Mouse (Mus musculus) cerebellum, adult 18-20 months (tissue): ENCODE data around the gene Xlr5a.
A peak's percentile ranks its signal among the peaks of the same experiment; 100 is the strongest.
"Not testable (repeated sequence)": the region's sequence is repeated elsewhere in the genome, so short reads cannot be mapped to it uniquely, and the experiment has no call there.

Source experiments
- DNase-seq, 2 experiments: peaks; one replicate each; pipeline ENCODE4 v3.0.0; 2021

The Xlr5a gene

GRCm38 (mm10) chrX:73143218-73143618 is 149.6 kb downstream of the Xlr5a start:
- DNase-seq: not testable (repeated sequence)

DNA sequence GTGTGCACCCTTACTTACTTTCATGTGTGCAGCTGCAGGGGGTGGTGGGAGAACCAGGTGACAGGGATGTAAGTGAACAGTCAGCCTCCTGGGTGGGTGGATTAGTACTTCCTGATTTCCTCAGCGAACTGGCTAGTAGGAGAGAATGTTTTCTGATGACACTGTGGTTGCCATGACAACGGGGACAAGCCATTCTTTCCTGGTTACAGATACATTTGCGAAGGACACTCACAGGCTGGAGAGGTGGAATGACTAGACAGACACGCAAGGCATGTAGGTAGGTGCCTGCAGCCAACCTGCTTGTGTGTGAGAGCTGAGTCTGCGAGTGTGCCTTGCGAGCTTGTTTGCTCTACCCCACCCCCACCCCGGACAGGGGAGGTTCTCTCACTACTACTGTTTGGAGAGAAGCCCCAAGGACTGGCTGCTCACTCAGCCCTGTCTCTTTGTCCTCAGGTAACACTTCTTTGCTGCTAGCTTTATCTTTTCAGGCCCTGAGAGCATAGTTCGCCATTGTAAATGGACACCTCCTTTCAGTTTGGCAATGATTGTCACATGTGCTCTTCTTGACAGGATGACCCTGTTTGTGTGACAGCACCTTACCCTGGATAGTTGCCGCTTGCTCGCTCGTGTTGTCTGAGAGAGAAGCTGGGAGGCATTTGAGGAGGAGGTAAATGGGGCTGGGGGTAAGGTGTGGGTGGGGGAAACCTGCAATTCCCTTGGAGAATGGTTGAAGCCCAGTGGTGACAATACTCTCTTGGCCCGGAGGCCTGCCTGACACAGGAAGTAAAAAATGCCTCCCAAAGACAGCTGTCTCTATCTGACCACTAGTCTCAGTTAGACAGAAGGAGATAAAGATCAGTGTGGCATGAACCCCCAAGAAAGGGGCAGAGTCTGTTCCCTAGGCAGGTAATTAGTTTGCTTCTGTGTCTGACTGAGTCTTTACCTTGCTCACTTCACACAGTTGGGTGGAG is 169.6 kb downstream of the Xlr5a start:
- DNase-seq: not testable (repeated sequence)

- DNase-seq: not testable (repeated sequence)
Measured at GRCm38 (mm10) chrX:73116747-73117146, 176.0 kb downstream of the Xlr5a start, which contains the start of gene Gm14685. Gene Gm14685 (plus strand): TSS chrX:73117047.

- peak in 1 of 2 experiments; percentile 5 for DNase-seq
Measured at GRCm38 (mm10) chrX:73096941-73097508, 195.8 kb downstream of the Xlr5a start, which contains the start of gene Xlr3a. Gene Xlr3a (minus strand): TSS chrX:73097095.

DNA sequence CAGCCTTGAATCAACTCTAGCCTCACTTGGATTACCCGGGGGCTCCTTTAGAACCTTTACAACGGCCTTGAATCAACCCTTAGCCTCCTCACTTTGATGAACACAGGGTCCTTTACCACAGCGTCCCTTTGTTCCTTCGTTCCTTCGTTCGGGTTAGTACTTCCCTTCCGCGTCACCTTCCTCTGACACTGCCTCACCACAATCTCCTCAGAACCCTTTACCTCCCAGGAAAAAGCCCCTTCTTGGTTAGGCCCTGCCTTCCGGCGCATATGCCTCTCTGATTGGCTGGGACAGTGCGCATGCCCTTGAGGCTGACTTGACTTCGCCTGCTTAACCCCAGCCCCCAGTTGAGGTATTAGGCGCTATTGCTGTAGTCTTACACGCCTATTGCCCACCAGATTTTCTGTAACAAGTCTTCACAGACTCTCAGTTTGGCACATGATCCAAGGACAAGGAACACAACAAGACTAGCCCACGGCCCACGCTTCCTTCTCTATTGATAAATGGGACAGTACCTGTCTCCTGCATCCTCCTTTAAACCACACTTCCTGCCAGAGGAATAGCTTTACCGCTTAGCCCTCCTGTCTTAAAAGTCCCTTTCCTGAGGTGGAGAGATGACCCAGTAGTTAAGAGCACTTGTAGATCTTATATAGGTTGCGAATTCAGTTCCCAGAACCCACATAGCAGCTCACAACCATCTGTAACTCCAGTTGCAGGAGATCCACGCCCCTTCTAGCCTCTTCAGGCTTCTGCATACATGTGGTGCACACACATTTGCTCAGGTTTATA is 210.3 kb downstream of the Xlr5a start, which contains the start of gene Xlr4a:
TSS of gene Xlr4a (minus strand) at position 212 of the 789 bp plus-strand sequence.
- DNase-seq: not testable (repeated sequence)

DNA sequence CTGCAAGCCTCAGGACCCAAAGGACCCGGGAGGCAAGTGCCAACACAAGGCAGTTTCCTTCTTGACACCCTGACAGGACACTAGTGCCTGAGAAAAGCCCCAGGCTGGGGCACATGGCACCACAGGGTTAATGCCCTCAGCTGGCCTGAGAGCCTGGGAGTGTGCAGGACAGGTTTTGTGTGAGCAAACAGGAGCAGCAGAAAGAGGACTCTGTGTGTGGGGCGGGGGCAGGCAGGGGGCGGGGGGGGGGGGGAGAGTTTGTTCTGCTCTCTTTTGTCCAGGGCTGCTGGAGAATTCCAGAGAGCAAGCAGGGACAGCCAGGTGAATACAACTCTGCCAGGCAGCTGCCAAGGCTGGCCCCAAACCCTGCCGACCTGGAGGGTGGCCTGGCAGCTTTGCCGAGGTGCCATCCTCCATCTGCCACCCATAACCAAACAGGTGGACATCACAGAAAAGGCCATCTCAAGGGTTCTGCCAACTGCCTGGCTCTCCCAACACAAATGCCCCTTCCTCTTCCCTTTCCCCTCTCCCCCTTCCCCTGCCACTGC is 225.9 kb downstream of the Xlr5a start:
- peak; percentile 24 to 27 for DNase-seq

DNA sequence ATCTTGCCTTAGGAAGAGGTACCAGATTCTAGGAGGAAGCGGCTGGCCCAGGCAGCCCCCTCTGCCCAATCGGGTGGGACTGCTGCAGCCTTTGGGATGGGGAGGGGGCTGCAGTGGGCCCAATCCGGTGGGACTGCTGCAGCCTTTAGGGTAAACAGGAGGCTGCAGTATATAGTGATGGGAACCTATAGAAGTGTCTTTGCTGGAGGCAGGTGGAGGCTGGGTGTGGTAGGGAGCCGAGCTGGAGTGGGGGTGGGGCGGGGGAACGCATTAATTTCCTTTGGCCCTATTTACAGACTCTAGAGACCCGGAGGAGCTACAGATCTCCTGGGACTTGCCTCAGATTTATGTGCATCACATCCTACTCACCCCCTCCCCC is 228.4 kb downstream of the Xlr5a start, which contains the start of gene Pnma3:
TSS of gene Pnma3 (plus strand) at position 373 of the 379 bp plus-strand sequence.
- peak; percentile 9 to 18 for DNase-seq

- peak; percentile 19 to 44 for DNase-seq
Measured at GRCm38 (mm10) chrX:73063512-73064414, 229.0 kb downstream of the Xlr5a start.

DNA sequence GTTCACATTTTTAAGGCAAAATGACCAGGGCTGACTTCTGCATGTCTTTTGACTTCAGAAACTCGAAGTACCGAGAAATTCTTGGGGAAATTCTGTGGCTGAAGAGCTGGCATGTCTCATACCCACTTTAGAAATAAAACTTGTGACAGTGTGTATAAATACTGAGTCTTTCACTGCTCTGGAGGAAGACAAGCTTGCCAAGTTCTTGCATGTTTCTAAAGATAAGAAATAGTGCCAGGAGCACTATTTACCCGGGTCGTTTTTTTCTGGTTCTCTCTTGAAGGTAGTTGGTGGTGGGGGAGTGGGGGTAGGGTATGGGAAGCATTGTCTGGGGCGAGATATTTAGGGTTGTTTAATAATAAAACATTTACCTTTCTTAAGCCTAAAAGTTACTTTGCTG is 230.5 kb downstream of the Xlr5a start:
- no peak for DNase-seq

GRCm38 (mm10) chrX:73061528-73061927 is 231.2 kb downstream of the Xlr5a start:
- DNase-seq: no peak
